Mouse (Mus musculus) liver, adult (tissue): ENCODE measurements around the gene Ctsll3.

ENCODE experiments used
- GATA4 ChIP-seq: IDR thresholded peaks from 2 replicates; pipeline ENCODE4 v1.6.1; 2014; ENCODE audit warnings: mild to moderate bottlenecking, low read length; ENCODE audit not compliant: insufficient replicate concordance

Gene Ctsll3

GRCm38 (mm10) chr13:60802749-60803148 is at the start of gene Ctsll3:
Gene Ctsll3 (minus strand): TSS chr13:60802849.
- no peak for TF ChIP-seq GATA4

- TF ChIP-seq GATA4 = no peak
Measured at GRCm38 (mm10) chr13:60848241-60849120, 45.8 kb upstream of the Ctsll3 start.

- no peak for TF ChIP-seq GATA4
Measured at GRCm38 (mm10) chr13:60843153-60843552, 40.5 kb upstream of the Ctsll3 start.

DNA sequence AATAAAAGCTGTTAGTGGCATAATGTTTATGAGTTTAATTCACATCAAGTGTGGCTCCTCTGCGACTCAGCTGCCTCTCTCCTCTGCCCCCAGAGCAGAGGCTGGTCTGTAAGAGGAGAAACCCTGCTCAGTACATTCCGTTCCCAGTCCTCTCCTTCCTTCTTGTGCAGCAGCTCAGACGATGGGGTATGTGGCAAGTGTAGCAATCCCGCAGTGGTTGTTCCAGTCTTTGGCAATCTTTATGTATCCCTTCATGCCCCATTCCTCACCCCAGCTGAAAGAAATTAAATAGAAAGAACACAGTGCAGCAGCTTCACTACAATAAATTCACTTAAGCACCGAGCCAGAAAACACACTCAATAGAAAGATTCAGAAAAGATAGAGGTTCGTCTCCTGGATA is 40.1 kb upstream of the Ctsll3 start:
- TF ChIP-seq GATA4 = no peak

- TF ChIP-seq GATA4 = no peak
Measured at GRCm38 (mm10) chr13:60839353-60839902, 36.8 kb upstream of the Ctsll3 start.

GRCm38 (mm10) chr13:60826052-60826451 is 23.4 kb upstream of the Ctsll3 start:
- TF ChIP-seq GATA4 = no peak

DNA sequence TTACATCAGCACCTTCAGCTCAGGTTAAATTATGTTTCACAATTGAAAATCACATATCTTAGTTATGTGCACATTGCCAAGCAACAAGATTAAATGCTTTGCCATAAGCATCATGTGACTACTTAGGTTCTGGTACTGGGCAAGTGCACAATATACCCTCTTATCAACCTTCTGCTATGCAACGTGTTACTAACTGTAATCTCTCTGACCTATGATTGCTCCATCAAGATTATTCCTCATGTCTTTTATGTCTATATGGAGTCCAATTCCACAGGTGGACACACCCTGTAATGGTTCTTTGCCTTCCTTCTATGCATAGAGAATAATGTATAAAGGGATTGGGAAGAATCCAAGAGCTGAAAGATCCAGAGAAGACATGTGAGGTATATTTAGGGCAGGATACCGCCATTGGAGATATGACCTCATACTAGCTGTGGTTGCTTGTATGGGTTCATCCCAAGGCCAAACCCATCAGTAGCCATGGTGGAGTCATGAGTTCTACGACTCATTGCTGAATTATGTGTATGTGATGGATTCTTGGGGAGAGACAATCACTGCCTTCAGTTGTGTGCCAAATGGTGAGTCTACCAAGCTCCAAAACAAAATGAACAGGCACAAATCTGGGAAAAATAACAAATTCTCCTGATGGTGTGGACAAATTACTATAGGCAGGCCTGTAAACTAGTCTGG is 18.0 kb upstream of the Ctsll3 start:
- TF ChIP-seq GATA4 = no peak

- no peak for TF ChIP-seq GATA4
Measured at GRCm38 (mm10) chr13:60819469-60819868, 16.8 kb upstream of the Ctsll3 start.

- no peak for TF ChIP-seq GATA4
Measured at GRCm38 (mm10) chr13:60813722-60814121, 11.1 kb upstream of the Ctsll3 start.

GRCm38 (mm10) chr13:60812768-60813167 is 10.1 kb upstream of the Ctsll3 start:
- no peak for TF ChIP-seq GATA4

- no peak for TF ChIP-seq GATA4
Measured at GRCm38 (mm10) chr13:60809690-60810089, 7.0 kb upstream of the Ctsll3 start.

DNA sequence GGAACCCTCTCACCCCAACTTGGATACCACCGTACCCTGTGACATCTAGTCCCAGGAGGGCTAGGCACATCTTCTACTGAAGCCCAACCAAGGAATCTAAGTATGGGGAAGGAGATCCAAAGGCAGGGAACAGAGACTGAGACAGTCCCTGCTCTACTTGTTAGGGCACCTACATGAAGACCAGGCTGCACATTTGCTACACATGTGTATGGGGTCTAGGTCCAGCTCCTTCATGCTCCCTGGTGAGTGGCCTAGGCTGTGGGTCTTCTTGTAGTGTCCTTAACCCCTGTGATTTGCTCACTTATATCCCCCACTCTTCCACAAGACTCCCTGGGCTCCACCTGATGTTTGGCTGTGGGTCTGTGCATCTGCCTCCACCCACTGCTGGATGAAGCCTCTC is 13.2 kb downstream of the Ctsll3 start:
- no peak for TF ChIP-seq GATA4

DNA sequence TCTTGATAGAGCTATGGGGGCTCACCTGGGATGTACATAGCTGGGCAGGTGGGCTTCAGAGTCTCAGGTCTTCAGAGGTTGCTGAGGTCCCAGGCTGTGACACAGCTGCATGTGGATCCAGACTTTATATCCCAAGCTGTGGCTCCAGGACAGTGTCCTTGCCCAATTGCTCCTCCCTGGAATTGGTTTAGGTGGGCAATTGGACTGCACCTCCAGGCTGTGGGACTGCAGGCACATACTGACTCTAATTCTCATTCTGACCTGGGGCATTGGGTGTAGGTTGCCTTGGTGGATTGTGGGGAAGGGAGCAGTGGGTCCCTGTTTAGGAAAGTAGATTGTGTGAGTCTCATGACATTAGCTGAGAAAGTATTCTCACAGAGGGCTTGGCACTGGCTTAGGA is 16.4 kb downstream of the Ctsll3 start, which contains the start of gene BC051665:
BC051665 (minus strand) TSS at position 101 of the 400 bp plus-strand sequence.
- TF ChIP-seq GATA4 = no peak

DNA sequence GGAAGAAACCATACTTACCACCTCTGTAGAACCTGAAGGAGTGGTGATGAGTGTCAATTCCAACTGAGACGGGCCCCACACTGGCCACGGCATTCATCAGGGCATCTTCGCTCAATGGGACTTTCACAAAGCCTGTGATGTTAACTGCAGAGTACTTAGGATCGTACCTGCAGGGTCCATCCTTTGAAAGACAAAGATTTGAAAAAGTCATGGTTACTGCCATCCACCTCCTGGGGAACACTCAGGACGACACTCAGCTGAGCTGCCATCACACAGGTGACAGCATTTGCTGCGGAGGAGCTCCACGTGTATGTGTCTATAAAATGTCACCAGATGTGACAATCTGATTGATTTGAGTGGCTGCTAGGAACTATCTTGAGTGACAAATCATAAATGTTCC is 19.3 kb downstream of the Ctsll3 start:
- TF ChIP-seq GATA4 = no peak

GRCm38 (mm10) chr13:60780534-60780933 is 22.1 kb downstream of the Ctsll3 start:
- TF ChIP-seq GATA4 = no peak

- TF ChIP-seq GATA4 = no peak
Measured at GRCm38 (mm10) chr13:60761161-60761560, 41.5 kb downstream of the Ctsll3 start.
